Mouse (Mus musculus) spleen, adult 2 months (tissue): Measurements from ENCODE around the gene Morn1. TPM values are rescaled to one million over a fixed set of nuclear protein-coding genes. Genes with fewer than 3 reads are reported as not detected.

Source experiments
- DNase-seq, 2 experiments: peaks; one replicate each; pipeline versions ENCODE4 v3.0.0 to v3.0.0-alpha.2; 2012 to 2021; ENCODE audit warnings: low spot score in 2 of 2, low read depth in 1 of 2
- H3K27ac ChIP-seq: fragments of 200-500 bp; 2 replicates; pipeline ENCODE4 v1.5.1; 2012; ENCODE audit warnings: low read length, inconsistent platforms; ENCODE audit not compliant: insufficient read depth
- H3K27me3 ChIP-seq: fragments of 200-500 bp; 2 replicates; pipeline ENCODE4 v1.6.1; 2012; ENCODE audit warnings: mild to moderate bottlenecking, moderate library complexity, low read length, inconsistent platforms; ENCODE audit not compliant: control insufficient read depth, insufficient read depth
- H3K36me3 ChIP-seq: fragments of 200-500 bp; 2 replicates; pipeline ENCODE4 v1.6.1; 2012; ENCODE audit warnings: mild to moderate bottlenecking, low read length, inconsistent platforms; ENCODE audit not compliant: control insufficient read depth, insufficient read depth
- H3K4me1 ChIP-seq: fragments of 200-500 bp; 2 replicates; pipeline ENCODE4 v1.6.1; 2011; ENCODE audit warnings: inconsistent platforms; ENCODE audit not compliant: control insufficient read depth, insufficient read depth, insufficient read length
- H3K4me3 ChIP-seq: fragments of 200-500 bp; 2 replicates; pipeline ENCODE4 v1.5.1; 2011; ENCODE audit warnings: mild to moderate bottlenecking, inconsistent platforms; ENCODE audit not compliant: insufficient read depth, insufficient read length; ENCODE audit errors: extremely low read depth
- CTCF ChIP-seq: fragments of 200-500 bp; IDR thresholded peaks from 2 replicates; pipeline ENCODE4 v1.5.1; 2011; ENCODE audit warnings: mild to moderate bottlenecking, inconsistent platforms; ENCODE audit not compliant: insufficient read depth, insufficient read length, insufficient replicate concordance; ENCODE audit errors: extremely low read depth
- POLR2A ChIP-seq: fragments of 200-500 bp; IDR thresholded peaks from 2 replicates; pipeline ENCODE4 v1.6.1; 2011; ENCODE audit warnings: low read depth, low read length, inconsistent platforms
- WGBS: fragments of 180-500 bp; shearing (Covaris S2); methylation state at CpG from one replicate; pipeline ENCODE4 v1.1.7; 2018; 5-methylcytosine and 5-hydroxymethylcytosine counted together
- polyA plus RNA-seq: library from polyadenylated mRNA; depleted of rRNA; stranded (reverse); fragments of >200 nt; gene quantifications from 2 replicates; pipeline ENCODE4 v1.2.3, GENCODE M21; 2012

The Morn1 gene
- polyA plus RNA-seq, 1 experiment = 3.7 TPM

GRCm38 (mm10) chr4:155144548-155145180 lies 58.3 kb downstream of the Morn1 start:
- H3K4me3 ChIP-seq = no peak overlapping the region
- no peak for DNase-seq

GRCm38 (mm10) chr4:155146107-155146823 lies 59.9 kb downstream of the Morn1 start:
- Histone ChIP-seq H3K27ac (no peak overlapping the region), H3K27me3 (no peaks in the 10 kb centered on the region), H3K36me3 (no peaks in the 10 kb centered on the region), H3K4me3 (no peak overlapping the region), H3K4me1 (peaks cover 10% of the 10 kb centered on the region; the same call in 1 of the 2 replicates)
- TF ChIP-seq POLR2A (no peak), CTCF (no peak)
- no peak for DNase-seq
- 44% methylated on average over 14 of the region's 14 CpGs for WGBS

More at GRCm38 (mm10) chr4:155144548-155145180, 58.3 kb downstream of the Morn1 start:
- 78% methylated on average over 4 of the region's 4 CpGs for WGBS
- no peaks in the 10 kb centered on the region for H3K4me1 ChIP-seq
- TF ChIP-seq CTCF (no peak), POLR2A (no peak)
- no peaks in the 10 kb centered on the region for H3K36me3 ChIP-seq
- H3K27ac ChIP-seq = no peak overlapping the region
- H3K27me3 ChIP-seq = no peaks in the 10 kb centered on the region

GRCm38 (mm10) chr4:155148453-155148852 lies 62.1 kb downstream of the Morn1 start:
- WGBS = 75% methylated on average over 4 of the region's 4 CpGs

GRCm38 (mm10) chr4:155148910-155149698 lies 62.7 kb downstream of the Morn1 start:
- no peaks in the 10 kb centered on the region for H3K27me3 ChIP-seq
- no peaks in the 10 kb centered on the region for H3K36me3 ChIP-seq
- H3K4me1 ChIP-seq = peaks cover 17% of the 10 kb centered on the region; the same call in 1 of the 2 replicates
- H3K27ac ChIP-seq = no peak overlapping the region
- WGBS = 85% methylated on average over 8 of the region's 8 CpGs
- no peak for DNase-seq
- no peak overlapping the region for H3K4me3 ChIP-seq
- TF ChIP-seq POLR2A (no peak), CTCF (no peak)

More at GRCm38 (mm10) chr4:155148453-155148852, 62.1 kb downstream of the Morn1 start:
- peaks cover 17% of the 10 kb centered on the region; the same call in 1 of the 2 replicates for H3K4me1 ChIP-seq
- no peaks in the 10 kb centered on the region for H3K27me3 ChIP-seq
- H3K4me3 ChIP-seq = no peak overlapping the region
- TF ChIP-seq CTCF (no peak), POLR2A (no peak)
- no peak overlapping the region for H3K27ac ChIP-seq
- no peaks in the 10 kb centered on the region for H3K36me3 ChIP-seq
- DNase-seq = no peak

- H3K36me3 ChIP-seq = no peaks in the 10 kb centered on the region
- no peak for DNase-seq
- no peaks in the 10 kb centered on the region for H3K27me3 ChIP-seq
- WGBS = 91% methylated on average over 6 of the region's 6 CpGs
- no peak overlapping the region for H3K4me3 ChIP-seq
- TF ChIP-seq POLR2A = no peak
- H3K4me1 ChIP-seq = peaks cover 17% of the 10 kb centered on the region; the same call in 1 of the 2 replicates
- peak overlapping the region; percentile 61; the same call in 1 of the 2 replicates for H3K27ac ChIP-seq
These were observed 63.5 kb downstream of the Morn1 start for GRCm38 (mm10) chr4:155149941-155150275.

- Histone ChIP-seq H3K27ac (peak overlapping the region; percentile 62), H3K4me3 (peak overlapping the region; percentile 53), H3K4me1 (peaks cover 17% of the 10 kb centered on the region; the same call in 1 of the 2 replicates), H3K27me3 (no peaks in the 10 kb centered on the region), H3K36me3 (no peaks in the 10 kb centered on the region)
- 6% methylated on average over 73 of the region's 73 CpGs for WGBS
- TF ChIP-seq CTCF (no peak), POLR2A (no peak)
- peak in 1 of 2 experiments; percentile 84 for DNase-seq
These were observed 64.1 kb downstream of the Morn1 start for GRCm38 (mm10) chr4:155150276-155151113.
